Comparison of ENCODE assay signal across 14 mouse cellular contexts in the genomic region with DNA sequence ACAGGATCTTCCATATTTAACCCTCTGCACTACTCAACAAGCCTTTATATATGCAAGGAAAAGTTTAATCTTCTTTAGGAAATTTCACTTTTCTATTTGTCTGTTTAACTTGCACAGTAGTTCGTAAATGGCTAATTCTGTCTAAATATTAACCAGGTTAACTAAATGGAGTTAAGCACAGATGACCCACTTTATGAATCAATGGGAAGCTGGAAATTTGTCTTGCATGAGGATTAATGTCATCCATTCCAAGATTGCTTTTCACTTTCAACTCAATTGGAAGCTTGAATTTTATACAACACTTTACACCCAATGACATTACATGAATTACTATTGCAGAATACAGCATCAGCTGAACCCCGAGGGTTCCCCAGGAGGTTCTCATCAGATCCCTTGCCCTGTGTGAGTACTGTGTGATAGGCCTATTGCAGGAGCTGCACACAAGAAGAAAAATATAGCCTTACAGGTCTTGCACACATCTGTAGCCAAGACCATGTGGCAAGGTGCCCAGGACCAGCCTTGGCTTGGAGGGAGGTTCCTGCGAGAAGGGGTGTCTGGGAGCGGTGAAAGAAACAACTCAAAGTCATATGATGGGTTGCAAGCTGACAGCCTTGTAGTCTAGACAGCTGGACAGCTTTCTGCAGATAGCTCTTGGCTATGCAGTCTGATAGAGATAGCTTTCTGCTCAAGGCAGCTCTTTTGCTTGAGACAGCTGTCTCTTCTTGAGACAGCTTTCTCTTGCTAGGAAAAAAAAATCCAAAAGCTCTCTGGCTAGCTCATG. TPM values are rescaled to one million over a fixed set of nuclear protein-coding genes. Genes with fewer than 3 reads are reported as not detected.
DNase-seq lines count a peak whose midpoint lies in the region; ATAC-seq lines count a peak whose summit lies in the region.
"Had no signal": no experiment of that assay in that cellular context is flagged by ENCODE, and none has a peak within 500 bp of the region (broad histone marks: within the 10 kb centered on the region; RNA-seq: fewer than 3 reads in every experiment).

No protein-coding gene starts in this region.

- peaks cover 6% of the 10 kb centered on the region; the same call in 1 of the 2 replicates for H3K9me3 ChIP-seq in hindbrain, embryonic 13.5 days
- H3K9me3 ChIP-seq: heart, embryonic 13.5 days had no signal

- H3K4me2 ChIP-seq in hindbrain, embryonic 13.5 days = no peak overlapping the region
- H3K4me2 ChIP-seq: heart, embryonic 13.5 days had no signal

- WGBS in hindbrain, embryonic 13.5 days = 92% methylated on average over 4 of the region's 4 CpGs

- H3K27me3 ChIP-seq in hindbrain, embryonic 13.5 days = no peaks in the 10 kb centered on the region
- H3K27me3 ChIP-seq: heart, embryonic 13.5 days had no signal

- peak; percentile 24 for DNase-seq in kidney, postnatal 10 days
- DNase-seq in kidney, postnatal 14 days = no peak
- peak; percentile 64 for DNase-seq in adrenal gland, postnatal 10 days
- peak; percentile 26 for DNase-seq in heart, adult 8-10 months (ENCODE audit: low spot score)
- peak; percentile 17 for DNase-seq in lung, postnatal 14 days
- DNase-seq in c-Kit-positive CD71-positive TER-119-positive erythroid progenitor cells, embryonic 14.5 days (ENCODE audit: low spot score) = no peak

- H3K27ac ChIP-seq in hindbrain, embryonic 13.5 days = no peak overlapping the region
- H3K27ac ChIP-seq: heart, embryonic 13.5 days had no signal

- ATAC-seq in hindbrain, embryonic 13.5 days (ENCODE audit: low FRiP score) = no peak
- ATAC-seq: intestine, postnatal 0 days had no signal

- H3K4me3 ChIP-seq in hindbrain, embryonic 13.5 days = no peak overlapping the region
- H3K4me3 ChIP-seq: heart, embryonic 13.5 days had no signal

- H3K9ac ChIP-seq in hindbrain, embryonic 13.5 days = no peak overlapping the region
- H3K9ac ChIP-seq: heart, embryonic 13.5 days had no signal

- H3K36me3 ChIP-seq in hindbrain, embryonic 13.5 days = no peaks in the 10 kb centered on the region
- H3K36me3 ChIP-seq: G1E; heart, embryonic 13.5 days had no signal

- no peaks in the 10 kb centered on the region for H3K4me1 ChIP-seq in hindbrain, embryonic 13.5 days (replicated peaks)

RNA-seq across cellular contexts. Expression of gene F11, which starts 6.0 kb away (rescaled TPM):
- 10 to 100 TPM; 10.4 to 24.4 TPM for total RNA-seq in adrenal gland, postnatal 10 days (2021)
- total RNA-seq in heart, adult 8-10 months (2022) = not detected
- not detected in 2 replicates for polyA plus RNA-seq in hindbrain, embryonic 13.5 days (2015; fragmentation: Nextera tagmentation; extraction: Ambion mirVana)
- total RNA-seq: common myeloid progenitor, adult 5-6 weeks; G1E; left cerebral cortex, adult 18-20 months; megakaryocyte progenitor cell, adult 5-6 weeks had no signal
- polyA plus RNA-seq: G1E; intestine, postnatal 0 days; small intestine, adult 2 months had no signal

RNA-seq across cellular contexts. Expression of gene Klkb1, which starts 26.9 kb away (rescaled TPM):
- 10 to 100 TPM in 1 of 2 experiments, 1 to 10 TPM in 1; 5.3 to 11.7 TPM for total RNA-seq in adrenal gland, postnatal 10 days (2021)
- total RNA-seq in heart, adult 8-10 months (2022) = not detected
- not detected in 2 replicates for polyA plus RNA-seq in hindbrain, embryonic 13.5 days (2015; fragmentation: Nextera tagmentation; extraction: Ambion mirVana)
- total RNA-seq: common myeloid progenitor, adult 5-6 weeks; left cerebral cortex, adult 18-20 months; megakaryocyte progenitor cell, adult 5-6 weeks had no signal
- polyA plus RNA-seq: G1E; heart, embryonic 13.5 days; intestine, postnatal 0 days had no signal

RNA-seq across cellular contexts. Expression of gene Gm45753, which starts 40.5 kb away (rescaled TPM):
- 10 to 100 TPM in 1 of 2 experiments, 1 to 10 TPM in 1; 5.7 to 10.9 TPM for total RNA-seq in adrenal gland, postnatal 10 days (2021)
- not detected for total RNA-seq in heart, adult 8-10 months (2022)
- not detected in 2 replicates for polyA plus RNA-seq in hindbrain, embryonic 13.5 days (2015; fragmentation: Nextera tagmentation; extraction: Ambion mirVana)
- total RNA-seq: common myeloid progenitor, adult 5-6 weeks; G1E; left cerebral cortex, adult 18-20 months; megakaryocyte progenitor cell, adult 5-6 weeks had no signal
- polyA plus RNA-seq: G1E; intestine, postnatal 0 days; small intestine, adult 2 months had no signal

Comparison
In these comparisons a context has a peak if more than half of its experiments do, and no peak if none do; other contexts are left out.
1. DNase-seq: peak in kidney, postnatal 10 days (single experiment), adrenal gland, postnatal 10 days (single experiment), heart, adult 8-10 months (single experiment) and lung, postnatal 14 days (single experiment); none in kidney, postnatal 14 days (single experiment) and c-Kit-positive CD71-positive TER-119-positive erythroid progenitor cells, embryonic 14.5 days (single experiment).
2. RNA of gene F11, which starts 6.0 kb away (total RNA-seq): 10.4 to 24.4 TPM in adrenal gland, postnatal 10 days; not detected in heart, adult 8-10 months; every median in the first group is over 10 times any median in the second.
3. RNA of gene Klkb1, which starts 26.9 kb away (total RNA-seq): 5.3 to 11.7 TPM in adrenal gland, postnatal 10 days; not detected in heart, adult 8-10 months; every median in the first group is over 4 times any median in the second.
4. RNA of gene Gm45753, which starts 40.5 kb away (total RNA-seq): 5.7 to 10.9 TPM in adrenal gland, postnatal 10 days; not detected in heart, adult 8-10 months; every median in the first group is over 4 times any median in the second.